Mouse (Mus musculus) cerebellum, adult 2 months (tissue): ENCODE measurements at regions not wholly inside any gene's neighbourhood (a gene's known extent, or its start where the extent isn't known, plus 50 kb on each side); places are given as distances from the start of the nearest gene placed in this dataset.

Experiments used
- CTCF ChIP-seq: fragments of 200-500 bp; IDR thresholded peaks from 2 replicates; pipeline ENCODE4 v1.5.1; 2011; ENCODE audit warnings: low read depth, mild to moderate bottlenecking, control low read depth, low read length, moderate library complexity, borderline replicate concordance; ENCODE audit not compliant: insufficient read depth
- POLR2A ChIP-seq: fragments of 200-500 bp; IDR thresholded peaks from 2 replicates; pipeline ENCODE4 v1.6.1; 2011; ENCODE audit warnings: low read length, control low read depth, borderline replicate concordance; ENCODE audit not compliant: insufficient read depth

DNA sequence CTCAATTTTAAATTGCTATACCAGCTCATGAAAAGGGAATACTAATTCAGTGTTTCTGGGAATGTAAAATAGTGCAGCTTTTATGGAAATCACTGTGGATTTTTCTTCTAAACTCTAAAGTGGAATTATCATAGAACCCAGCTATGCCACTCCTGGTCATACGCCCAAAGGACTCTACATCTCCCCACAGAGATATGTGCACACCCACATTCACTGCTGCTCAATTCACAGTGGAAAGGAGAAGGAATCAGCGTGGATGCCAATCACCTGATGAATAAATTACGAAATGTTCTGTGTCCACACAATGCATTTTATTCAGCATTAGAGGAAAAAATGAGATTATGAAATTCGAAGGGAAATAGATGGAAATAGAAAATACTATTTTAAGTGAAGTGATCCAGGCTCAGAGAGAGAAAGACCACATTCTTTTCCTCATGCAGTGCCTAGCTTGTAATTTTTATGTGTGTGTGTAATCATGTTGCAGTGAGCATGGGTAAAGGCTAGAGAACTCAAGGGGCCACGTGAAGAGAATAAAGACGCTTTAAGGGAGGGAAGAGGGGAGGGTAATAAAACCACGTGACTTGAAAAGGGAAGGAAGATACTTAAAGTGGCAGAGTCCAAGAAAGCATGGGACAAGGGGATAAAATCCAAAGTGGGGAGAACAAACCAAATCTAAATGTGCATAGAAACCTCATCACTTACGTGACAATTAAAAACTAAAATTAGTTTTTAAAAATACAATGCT, 321.8 kb upstream of the Tmem229a start:
- TF ChIP-seq CTCF (no peak), POLR2A (no peak)
